Mouse (Mus musculus) G1E (cell line): ENCODE measurements around the gene Vmn1r11. TPM values are rescaled to one million over a fixed set of nuclear protein-coding genes. Genes with fewer than 3 reads are reported as not detected.
A peak's percentile ranks its signal among the peaks of the same experiment; 100 is the strongest.

Experiments
- ATAC-seq: 2 replicates; pipeline ENCODE4 v1.8.0; 2016; ENCODE audit warnings: mild to moderate bottlenecking; ENCODE audit not compliant: insufficient number of reproducible peaks, poor library complexity, low FRiP score, severe bottlenecking; ENCODE audit errors: extremely low read depth
- DNase-seq: peaks from one replicate; pipeline ENCODE4 v3.0.0; 2012; ENCODE audit warnings: low spot score
- H3K27me3 ChIP-seq: 2 replicates; pipeline ENCODE4 v1.6.1; 2012; ENCODE audit warnings: mild to moderate bottlenecking, low read length, inconsistent platforms; ENCODE audit not compliant: insufficient read depth
- H3K36me3 ChIP-seq: replicated peaks from 2 replicates; pipeline ENCODE3; 2012; ENCODE audit warnings: mild to moderate bottlenecking, inconsistent platforms
- H3K4me1 ChIP-seq: 2 replicates; pipeline ENCODE4 v1.6.1; 2012; ENCODE audit warnings: low read depth, low read length, inconsistent platforms, mixed read lengths; ENCODE audit not compliant: insufficient read depth
- H3K4me3 ChIP-seq: 2 replicates; pipeline ENCODE4 v1.5.1; 2012; ENCODE audit warnings: low read depth, mild to moderate bottlenecking, inconsistent platforms, low read length, moderate library complexity, mixed read lengths
- H3K9me3 ChIP-seq: replicated peaks from 2 replicates; pipeline ENCODE4 v1.6.1; 2012; ENCODE audit warnings: inconsistent platforms
- CTCF ChIP-seq: IDR thresholded peaks from 2 replicates; pipeline ENCODE4 v1.5.1; 2012; ENCODE audit warnings: low read depth, low read length, inconsistent platforms, mixed read lengths
- GATA1 ChIP-seq: IDR thresholded peaks from 2 replicates; pipeline ENCODE4 v1.6.1; 2012; ENCODE audit warnings: borderline replicate concordance, low read length, inconsistent platforms, mixed read lengths
- GATA2 ChIP-seq: IDR thresholded peaks from 2 replicates; pipeline ENCODE4 v1.6.1; 2012; ENCODE audit warnings: low read depth, low read length, inconsistent platforms, borderline replicate concordance
- POLR2AphosphoS5 ChIP-seq: IDR thresholded peaks from 2 replicates; pipeline ENCODE4 v1.6.1; 2012; ENCODE audit warnings: low read depth, low read length, inconsistent platforms; ENCODE audit not compliant: insufficient replicate concordance
- TAL1 ChIP-seq: conservative IDR thresholded peaks from 2 replicates; pipeline ENCODE4 v1.6.1; 2012; ENCODE audit warnings: low read depth, low read length, inconsistent platforms, mixed read lengths
- polyA plus RNA-seq: library from polyadenylated mRNA; stranded (reverse); fragments of >175 nt; gene quantifications from 2 replicates; pipeline ENCODE4 v1.2.3, GENCODE M21; 2012
- total RNA-seq, 2 experiments: library from RNA; stranded (forward) in 1 of 2; stranded (reverse) in 1 of 2; fragments of 200-1000 nt in 1 of 2; fragments of >200 nt in 1 of 2; fragmentation: Nextera tagmentation in 1 of 2; gene quantifications; 2 replicates each; pipeline ENCODE4 v1.2.3; 2014 to 2017

The Vmn1r11 gene
- total RNA-seq (2014; fragmentation: Nextera tagmentation) (not detected in 2 replicates), total RNA-seq (2017) (0.12 TPM in 1 of 2 replicates, not detected in the other), polyA plus RNA-seq (not detected in 2 replicates)

DNA sequence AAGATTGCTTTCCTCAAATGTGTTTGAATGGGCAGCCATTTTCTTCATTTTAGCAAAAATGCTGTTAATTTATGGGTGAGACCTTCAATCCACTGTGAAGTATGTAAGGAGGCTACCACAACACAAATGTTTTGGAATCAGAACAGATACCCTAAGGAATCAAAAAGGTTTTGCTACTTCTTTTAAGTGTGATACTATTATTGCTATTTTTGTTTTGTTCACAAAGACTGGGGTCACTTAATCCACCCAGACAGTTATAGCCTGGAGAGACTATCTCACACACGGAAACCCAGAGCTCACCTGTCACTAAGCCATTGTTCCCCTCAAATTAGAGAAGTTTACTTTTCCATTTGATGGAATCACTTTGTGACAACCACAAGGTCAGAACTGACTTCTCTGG lies at the start of gene Vmn1r11:
Vmn1r11 (plus strand) TSS at position 301 of the 400 bp plus-strand sequence.
- DNase-seq (no peak), ATAC-seq (no peak)
- TF ChIP-seq POLR2AphosphoS5 (no peak), GATA1 (no peak), GATA2 (no peak), CTCF (no peak), TAL1 (no peak)
- Histone ChIP-seq H3K4me1 (no peaks in the 10 kb centered on the region), H3K9me3 (no peaks in the 10 kb centered on the region), H3K27me3 (no peaks in the 10 kb centered on the region), H3K36me3 (no peaks in the 10 kb centered on the region), H3K4me3 (no peak within 1 kb of the TSS)

DNA sequence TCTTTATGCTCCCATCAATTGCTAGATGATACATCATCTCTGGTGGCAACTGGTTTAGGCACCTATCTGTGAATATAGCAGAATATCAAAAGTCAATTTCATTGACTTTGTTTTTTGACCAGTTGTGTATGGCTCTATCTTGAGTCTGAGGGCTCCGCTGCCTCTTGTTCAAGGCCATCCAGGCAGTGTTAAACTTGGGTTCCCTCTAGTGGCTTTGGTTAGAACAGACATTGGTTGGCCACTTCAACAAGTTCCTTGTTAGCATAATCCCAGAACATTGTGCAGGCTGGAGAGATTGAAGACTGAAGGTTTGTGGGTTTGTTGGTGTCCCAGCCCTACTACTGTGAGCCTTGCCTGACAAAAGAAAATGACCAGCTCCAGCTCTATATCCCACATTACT lies 26.9 kb upstream of the Vmn1r11 start:
- Histone ChIP-seq H3K4me3 (no peak overlapping the region), H3K9me3 (no peaks in the 10 kb centered on the region), H3K36me3 (no peaks in the 10 kb centered on the region), H3K4me1 (no peaks in the 10 kb centered on the region), H3K27me3 (no peaks in the 10 kb centered on the region)
- peak; percentile 40 for ATAC-seq
- peak; percentile 2 for DNase-seq
- TF ChIP-seq TAL1 (no peak), POLR2AphosphoS5 (no peak), GATA1 (no peak), GATA2 (no peak), CTCF (no peak)

DNA sequence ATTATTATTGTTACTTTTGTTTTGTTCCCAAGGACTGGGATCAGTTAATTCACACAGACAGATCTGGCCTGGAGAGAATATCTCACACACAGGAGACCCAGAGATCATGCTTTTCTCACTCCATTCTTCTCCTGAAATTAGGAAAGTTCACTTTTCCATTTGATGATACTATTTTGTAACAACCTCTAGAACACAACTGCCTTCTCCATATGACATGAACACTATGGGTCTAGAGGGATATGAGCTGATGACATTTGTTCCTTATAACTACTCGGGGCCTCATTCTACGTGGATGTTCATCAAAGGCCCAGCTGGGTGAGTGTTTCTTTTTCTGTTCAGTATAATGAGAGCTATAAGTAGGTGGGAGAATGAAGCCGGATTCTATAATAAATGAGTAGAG lies 24.1 kb upstream of the Vmn1r11 start, which contains the start of gene Vmn1r10:
Vmn1r10 (plus strand) TSS at position 301 of the 400 bp plus-strand sequence.
- no peak for ATAC-seq
- Histone ChIP-seq H3K27me3 (no peaks in the 10 kb centered on the region), H3K4me1 (no peaks in the 10 kb centered on the region), H3K4me3 (no peak within 1 kb of the TSS), H3K9me3 (no peaks in the 10 kb centered on the region), H3K36me3 (no peaks in the 10 kb centered on the region)
- no peak for TF ChIP-seq CTCF
- TF ChIP-seq TAL1, result no peak
- TF ChIP-seq GATA2, result no peak
- no peak for TF ChIP-seq GATA1
- no peak for TF ChIP-seq POLR2AphosphoS5
- no peak for DNase-seq

DNA sequence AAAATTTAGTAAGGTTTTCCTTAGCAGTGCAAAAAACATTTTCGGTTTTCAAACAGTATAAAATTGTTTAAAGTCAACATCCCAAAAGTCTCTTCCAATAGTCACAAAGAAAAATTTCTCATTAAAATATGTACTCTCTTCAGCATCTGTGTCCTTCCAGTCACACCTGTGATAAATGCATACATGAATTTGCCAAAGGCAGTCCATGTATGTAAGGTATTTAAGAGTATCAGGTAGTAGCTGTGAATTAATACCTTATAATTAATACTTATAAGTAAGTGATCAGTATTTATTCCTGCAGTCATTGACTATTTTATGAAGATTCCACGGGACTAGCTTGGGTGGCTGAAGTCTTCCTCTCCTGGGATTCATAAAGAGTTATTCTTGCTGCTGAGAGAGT lies 23.4 kb downstream of the Vmn1r11 start, which contains the start of gene Vmn1r12:
Vmn1r12 (plus strand) TSS at position 301 of the 400 bp plus-strand sequence.
- H3K4me1 ChIP-seq, result no peaks in the 10 kb centered on the region
- no peaks in the 10 kb centered on the region for H3K9me3 ChIP-seq
- ATAC-seq, result no peak
- H3K4me3 ChIP-seq, result no peak within 1 kb of the TSS
- DNase-seq, result no peak
- TF ChIP-seq GATA1, result no peak
- TF ChIP-seq POLR2AphosphoS5, result no peak
- no peak for TF ChIP-seq TAL1
- no peak for TF ChIP-seq GATA2
- no peak for TF ChIP-seq CTCF
- no peaks in the 10 kb centered on the region for H3K36me3 ChIP-seq
- no peaks in the 10 kb centered on the region for H3K27me3 ChIP-seq

Other genes with a start within 250 kb of the Vmn1r11 start
- 274 and 280 TPM in 2 replicates for gene Nt5c3, start 209.5 kb upstream of the Vmn1r11 start, total RNA-seq (2014; fragmentation: Nextera tagmentation)
- gene Nt5c3, start 209.5 kb upstream of the Vmn1r11 start, total RNA-seq (2017), result 292 and 317 TPM in 2 replicates
- 120 and 122 TPM in 2 replicates for gene Nt5c3, start 209.5 kb upstream of the Vmn1r11 start, polyA plus RNA-seq
- gene Vmn1r4, start 209.4 kb upstream of the Vmn1r11 start, total RNA-seq (2014; fragmentation: Nextera tagmentation), result 2.6 TPM in 1 of 2 replicates, not detected in the other
- gene Vmn1r4, start 209.4 kb upstream of the Vmn1r11 start, total RNA-seq (2017), result 0.87 and 1.9 TPM in 2 replicates
- gene Vmn1r4, start 209.4 kb upstream of the Vmn1r11 start, polyA plus RNA-seq, result not detected in 2 replicates
- gene Vmn1r5, start 163.2 kb upstream of the Vmn1r11 start, total RNA-seq (2014; fragmentation: Nextera tagmentation), result not detected in 2 replicates
- gene Vmn1r5, start 163.2 kb upstream of the Vmn1r11 start, total RNA-seq (2017), result 0.05 and 0.12 TPM in 2 replicates
- gene Vmn1r5, start 163.2 kb upstream of the Vmn1r11 start, polyA plus RNA-seq, result not detected in 2 replicates
- gene Vmn1r6, start 136.2 kb upstream of the Vmn1r11 start, total RNA-seq (2014; fragmentation: Nextera tagmentation), result not detected in 2 replicates
- 0.05 and 0.06 TPM in 2 replicates for gene Vmn1r6, start 136.2 kb upstream of the Vmn1r11 start, total RNA-seq (2017)
- gene Vmn1r6, start 136.2 kb upstream of the Vmn1r11 start, polyA plus RNA-seq, result not detected in 2 replicates
- not detected in 2 replicates for gene Vmn1r7, start 108.1 kb upstream of the Vmn1r11 start, total RNA-seq (2014; fragmentation: Nextera tagmentation)
- gene Vmn1r7, start 108.1 kb upstream of the Vmn1r11 start, total RNA-seq (2017), result 0.23 and 0.38 TPM in 2 replicates
- gene Vmn1r7, start 108.1 kb upstream of the Vmn1r11 start, polyA plus RNA-seq, result not detected in 2 replicates
- gene Vmn1r8, start 101.2 kb upstream of the Vmn1r11 start, total RNA-seq (2014; fragmentation: Nextera tagmentation), result not detected in 2 replicates
- gene Vmn1r8, start 101.2 kb upstream of the Vmn1r11 start, total RNA-seq (2017), result 0.16 TPM in 1 of 2 replicates, not detected in the other
- not detected in 2 replicates for gene Vmn1r8, start 101.2 kb upstream of the Vmn1r11 start, polyA plus RNA-seq
- not detected in 2 replicates for gene Vmn1r9, start 66.7 kb upstream of the Vmn1r11 start, total RNA-seq (2014; fragmentation: Nextera tagmentation)
- gene Vmn1r9, start 66.7 kb upstream of the Vmn1r11 start, total RNA-seq (2017), result 0.06 and 0.76 TPM in 2 replicates
- not detected in 2 replicates for gene Vmn1r9, start 66.7 kb upstream of the Vmn1r11 start, polyA plus RNA-seq
- not detected in 2 replicates for gene Vmn1r10, start 24.0 kb upstream of the Vmn1r11 start, total RNA-seq (2014; fragmentation: Nextera tagmentation)
- 0.12 TPM in 1 of 2 replicates, not detected in the other for gene Vmn1r10, start 24.0 kb upstream of the Vmn1r11 start, total RNA-seq (2017)
- gene Vmn1r10, start 24.0 kb upstream of the Vmn1r11 start, polyA plus RNA-seq, result not detected in 2 replicates
- not detected in 2 replicates for gene Vmn1r12, start 23.5 kb downstream of the Vmn1r11 start, total RNA-seq (2014; fragmentation: Nextera tagmentation)
- gene Vmn1r12, start 23.5 kb downstream of the Vmn1r11 start, total RNA-seq (2017), result under 0.01 and 0.05 TPM in 2 replicates
- not detected in 2 replicates for gene Vmn1r12, start 23.5 kb downstream of the Vmn1r11 start, polyA plus RNA-seq
- gene Vmn1r13, start 69.8 kb downstream of the Vmn1r11 start, total RNA-seq (2014; fragmentation: Nextera tagmentation), result not detected in 2 replicates
- gene Vmn1r13, start 69.8 kb downstream of the Vmn1r11 start, total RNA-seq (2017), result under 0.01 and 0.33 TPM in 2 replicates
- not detected in 2 replicates for gene Vmn1r13, start 69.8 kb downstream of the Vmn1r11 start, polyA plus RNA-seq
- not detected in 2 replicates for gene Vmn1r14, start 98.2 kb downstream of the Vmn1r11 start, total RNA-seq (2014; fragmentation: Nextera tagmentation)
- gene Vmn1r14, start 98.2 kb downstream of the Vmn1r11 start, total RNA-seq (2017), result 0.06 and 0.22 TPM in 2 replicates
- gene Vmn1r14, start 98.2 kb downstream of the Vmn1r11 start, polyA plus RNA-seq, result not detected in 2 replicates
- gene Vmn1r15, start 124.5 kb downstream of the Vmn1r11 start, total RNA-seq (2014; fragmentation: Nextera tagmentation), result not detected in 2 replicates
- gene Vmn1r15, start 124.5 kb downstream of the Vmn1r11 start, total RNA-seq (2017), result 0.38 TPM in 1 of 2 replicates, not detected in the other
- gene Vmn1r15, start 124.5 kb downstream of the Vmn1r11 start, polyA plus RNA-seq, result not detected in 2 replicates
- gene Vmn1r16, start 196.0 kb downstream of the Vmn1r11 start, total RNA-seq (2014; fragmentation: Nextera tagmentation), result not detected in 2 replicates
- 0.05 and 0.06 TPM in 2 replicates for gene Vmn1r16, start 196.0 kb downstream of the Vmn1r11 start, total RNA-seq (2017)
- not detected in 2 replicates for gene Vmn1r16, start 196.0 kb downstream of the Vmn1r11 start, polyA plus RNA-seq
- not detected in 2 replicates for gene Vmn1r17, start 230.3 kb downstream of the Vmn1r11 start, total RNA-seq (2014; fragmentation: Nextera tagmentation)
- 0.17 TPM in 1 of 2 replicates, not detected in the other for gene Vmn1r17, start 230.3 kb downstream of the Vmn1r11 start, total RNA-seq (2017)
- not detected in 2 replicates for gene Vmn1r17, start 230.3 kb downstream of the Vmn1r11 start, polyA plus RNA-seq